Comparison of ENCODE assay signal across 5 mouse cellular contexts in the genomic region with DNA sequence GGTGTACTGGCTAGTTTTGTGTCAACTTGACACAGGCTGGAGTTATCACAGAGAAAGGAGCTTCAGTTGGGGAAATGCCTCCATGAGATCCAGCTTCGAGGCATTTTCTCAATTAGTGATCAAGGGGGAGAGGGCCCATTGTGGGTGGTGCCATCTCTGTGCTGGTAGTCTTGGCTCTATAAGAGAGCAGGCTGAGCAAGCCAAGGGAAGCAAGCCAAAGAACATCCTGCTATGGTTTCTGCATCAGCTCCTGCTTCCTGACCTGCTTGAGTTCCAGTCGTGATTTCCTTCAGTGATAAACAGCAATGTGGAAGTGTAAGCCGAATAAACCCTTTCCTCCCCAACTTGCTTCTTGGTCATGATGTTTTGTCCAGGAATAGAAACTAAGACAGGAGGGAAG.
DNase-seq lines count a peak whose midpoint lies in the region.

No protein-coding gene starts in this region.

- peak; percentile 48 for DNase-seq in 3T3-L1 (ENCODE audit: low read depth, low spot score)
- DNase-seq in NIH3T3 (ENCODE audit: low read depth), result peak; percentile 44
- peak; percentile 56 for DNase-seq in brain, adult 2 months (ENCODE audit: low read depth, low spot score)
- peak; percentile 37 to 52 for DNase-seq in cerebellum, postnatal 10 days
- peak; percentile 10 for DNase-seq in lung, postnatal 36 days

Comparison
In these comparisons a context has a peak if more than half of its experiments do, and no peak if none do; other contexts are left out.
1. Peak in every context shown above with its lines: DNase-seq.